Mouse (Mus musculus) stomach, postnatal 0 days (tissue): ENCODE results near the gene St6galnac6.

Source experiments
- CTCF ChIP-seq: IDR thresholded peaks from 2 replicates; pipeline ENCODE4 v1.5.1; 2016; ENCODE audit warnings: antibody characterized with exemption, low read depth, mild to moderate bottlenecking, moderate library complexity
- EP300 ChIP-seq: optimal IDR thresholded peaks from 2 replicates; pipeline ENCODE3; 2016; ENCODE audit warnings: antibody characterized with exemption

DNA sequence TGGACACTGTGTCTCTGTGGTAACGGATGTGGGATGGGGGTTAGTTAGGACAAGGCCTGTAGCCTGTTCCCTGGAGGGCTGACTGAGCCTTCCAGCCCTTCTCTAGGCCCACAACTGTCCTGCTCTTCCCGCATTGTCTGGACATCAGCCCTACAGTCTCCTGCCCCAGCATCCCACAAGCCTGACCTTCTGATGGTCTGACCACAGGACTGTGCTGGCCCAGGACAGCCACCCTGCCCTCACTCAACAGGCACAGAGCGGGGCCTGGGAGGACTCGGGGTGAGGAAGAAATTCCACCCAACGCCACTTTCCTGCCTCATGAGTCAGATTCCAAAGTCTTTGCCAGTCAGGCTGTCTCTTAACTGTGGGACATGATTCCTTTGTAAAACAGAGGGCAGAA lies 1.8 kb upstream of the St6galnac6 start:
- TF ChIP-seq CTCF, result no peak
- no peak for TF ChIP-seq EP300
